In genomic region chr14:15062861-15063418, GRCm38 (mm10) we compare ENCODE assay signal across 9 mouse cellular contexts.
A peak's percentile ranks its signal among the peaks of the same experiment; 100 is the strongest.
DNase-seq lines count a peak whose midpoint lies in the region; ATAC-seq lines count a peak whose summit lies in the region.
"Had no signal": no experiment of that assay in that cellular context is flagged by ENCODE, and none has a peak within 500 bp of the region (broad histone marks: within the 10 kb centered on the region; RNA-seq: fewer than 3 reads in every experiment).

No protein-coding gene starts in this region.

- peak; percentile 74 for ATAC-seq in heart, embryonic 12.5 days (ENCODE audit: insufficient number of reproducible peaks, low FRiP score)
- peak; percentile 96 for ATAC-seq in CD4-positive, CD25-positive, alpha-beta regulatory T cell, adult 4 months
- peak; percentile 88 for ATAC-seq in megakaryocyte, adult 5-6 weeks (ENCODE audit: poor library complexity, severe bottlenecking)
- ATAC-seq in forebrain, embryonic 15.5 days (replicated peaks): no peak

- no peaks in the 10 kb centered on the region for H3K36me3 ChIP-seq in heart, embryonic 12.5 days
- H3K36me3 ChIP-seq in forebrain, embryonic 15.5 days: no peaks in the 10 kb centered on the region

- peaks cover 11% of the 10 kb centered on the region for H3K4me1 ChIP-seq in heart, embryonic 12.5 days (replicated peaks)
- no peaks in the 10 kb centered on the region for H3K4me1 ChIP-seq in forebrain, embryonic 15.5 days

- intact Hi-C loops in heart, postnatal 25 days (cut with DNase I): no loop called here

- no peaks in the 10 kb centered on the region for H3K9me3 ChIP-seq in heart, embryonic 12.5 days (replicated peaks)
- no peaks in the 10 kb centered on the region for H3K9me3 ChIP-seq in forebrain, embryonic 15.5 days

- no peak overlapping the region for H3K4me2 ChIP-seq in heart, embryonic 12.5 days
- no peak overlapping the region for H3K4me2 ChIP-seq in forebrain, embryonic 15.5 days (replicated peaks)

- no peak for DNase-seq in heart, postnatal 25 days (ENCODE audit: low spot score)
- DNase-seq in induced T-regulatory cell, adult 2 months (ENCODE audit: low read depth): peak; percentile 22
- DNase-seq in testis, postnatal 10 days (ENCODE audit: low spot score): no peak
- no peak for DNase-seq in frontal cortex, postnatal 25 days (ENCODE audit: low spot score in 2 of 2)
- DNase-seq: cerebellum, adult 2 months had no signal

- no peaks in the 10 kb centered on the region for H3K27me3 ChIP-seq in heart, embryonic 12.5 days (replicated peaks)
- H3K27me3 ChIP-seq in forebrain, embryonic 15.5 days: no peaks in the 10 kb centered on the region

- no peak overlapping the region for H3K9ac ChIP-seq in heart, embryonic 12.5 days
- no peak overlapping the region for H3K9ac ChIP-seq in forebrain, embryonic 15.5 days (replicated peaks)

- no peak overlapping the region for H3K4me3 ChIP-seq in heart, embryonic 12.5 days
- no peak overlapping the region for H3K4me3 ChIP-seq in forebrain, embryonic 15.5 days

- H3K27ac ChIP-seq in heart, embryonic 12.5 days (ENCODE audit: poor library complexity, severe bottlenecking): no peak overlapping the region
- H3K27ac ChIP-seq in forebrain, embryonic 15.5 days (replicated peaks): no peak overlapping the region

- 40% methylated on average over 4 of the region's 4 CpGs for WGBS in heart, embryonic 12.5 days
- WGBS in forebrain, embryonic 15.5 days: 64% methylated on average over 4 of the region's 4 CpGs
